Mouse (Mus musculus) limb, embryonic 15.5 days (tissue): ENCODE data around the gene Olfr1466. TPM values are rescaled to one million over a fixed set of nuclear protein-coding genes. Genes with fewer than 3 reads are reported as not detected.

Source experiments
- ATAC-seq: fragments of 200-750 bp; cut with Nextera tagmentation; 2 replicates; pipeline ENCODE4 v1.8.0; 2017; ENCODE audit warnings: low read depth, moderate TSS enrichment; ENCODE audit not compliant: insufficient number of reproducible peaks, low FRiP score, low TSS enrichment
- H3K27ac ChIP-seq: fragments of 300-500 bp; sonication (generic); 2 replicates; pipeline ENCODE4 v1.5.1; 2015; ENCODE audit warnings: moderate library complexity, mild to moderate bottlenecking, inconsistent platforms
- H3K27me3 ChIP-seq: fragments of 300-500 bp; sonication (generic); 2 replicates; pipeline ENCODE4 v1.6.1; 2015; ENCODE audit warnings: inconsistent platforms
- H3K36me3 ChIP-seq: fragments of 300-500 bp; sonication (generic); 2 replicates; pipeline ENCODE4 v1.6.1; 2015; ENCODE audit warnings: inconsistent platforms
- H3K4me1 ChIP-seq: fragments of 300-500 bp; sonication (generic); 2 replicates; pipeline ENCODE4 v1.6.1; 2015; ENCODE audit warnings: inconsistent platforms
- H3K4me2 ChIP-seq: fragments of 300-500 bp; sonication (generic); 2 replicates; pipeline ENCODE4 v1.6.1; 2015; ENCODE audit warnings: mild to moderate bottlenecking, inconsistent platforms
- H3K4me3 ChIP-seq: fragments of 300-500 bp; sonication (generic); 2 replicates; pipeline ENCODE4 v1.5.1; 2015; ENCODE audit warnings: mild to moderate bottlenecking, inconsistent platforms
- H3K9ac ChIP-seq: fragments of 300-500 bp; sonication (generic); 2 replicates; pipeline ENCODE4 v1.6.1; 2015; ENCODE audit warnings: inconsistent platforms
- H3K9me3 ChIP-seq: fragments of 300-500 bp; sonication (generic); 2 replicates; pipeline ENCODE4 v1.6.1; 2016; ENCODE audit warnings: inconsistent platforms
- WGBS: fragments of 180-500 bp; shearing (Covaris S2); methylation state at CpG from one replicate; pipeline ENCODE4 v1.1.7; 2015; 5-methylcytosine and 5-hydroxymethylcytosine counted together
- polyA plus RNA-seq: library from polyadenylated mRNA; unstranded; fragments of >200 nt; fragmentation: Nextera tagmentation; extraction: Ambion mirVana; gene quantifications from 2 replicates; pipeline ENCODE4 v1.2.1, GENCODE M21; 2015

The Olfr1466 gene
- not detected in 2 replicates for polyA plus RNA-seq

- H3K9me3 ChIP-seq = no peaks in the 10 kb centered on the region
- H3K27me3 ChIP-seq = no peaks in the 10 kb centered on the region
- no peak within 1 kb of the TSS for H3K4me3 ChIP-seq
- 87% methylated on average over 2 of the region's 2 CpGs for WGBS
- H3K4me1 ChIP-seq = no peaks in the 10 kb centered on the region
- H3K36me3 ChIP-seq = no peaks in the 10 kb centered on the region
- no peak within 1 kb of the TSS for H3K27ac ChIP-seq
- no peak for ATAC-seq
- H3K4me2 ChIP-seq = no peak within 1 kb of the TSS
- no peak within 1 kb of the TSS for H3K9ac ChIP-seq
Observed at GRCm38 (mm10) chr19:13338562-13338961, at the start of gene Olfr1466. Gene Olfr1466 (plus strand): TSS chr19:13338862.

GRCm38 (mm10) chr19:13315441-13315840 is 23.2 kb upstream of the Olfr1466 start, which contains the start of gene Olfr1465:
Gene Olfr1465 (minus strand): TSS chr19:13315541.
- H3K27me3 ChIP-seq = no peaks in the 10 kb centered on the region
- H3K36me3 ChIP-seq = no peaks in the 10 kb centered on the region
- no peak within 1 kb of the TSS for H3K27ac ChIP-seq
- ATAC-seq = no peak
- no peaks in the 10 kb centered on the region for H3K9me3 ChIP-seq
- H3K4me1 ChIP-seq = no peaks in the 10 kb centered on the region
- H3K9ac ChIP-seq = no peak within 1 kb of the TSS
- no peak within 1 kb of the TSS for H3K4me3 ChIP-seq
- H3K4me2 ChIP-seq = no peak within 1 kb of the TSS

GRCm38 (mm10) chr19:13361936-13362335 is 23.3 kb downstream of the Olfr1466 start, which contains the start of gene Olfr1467:
Gene Olfr1467 (plus strand): TSS chr19:13362236.
- H3K36me3 ChIP-seq = no peaks in the 10 kb centered on the region
- no peak within 1 kb of the TSS for H3K4me2 ChIP-seq
- ATAC-seq = no peak
- no peaks in the 10 kb centered on the region for H3K27me3 ChIP-seq
- H3K27ac ChIP-seq = no peak within 1 kb of the TSS
- H3K9ac ChIP-seq = no peak within 1 kb of the TSS
- no peaks in the 10 kb centered on the region for H3K4me1 ChIP-seq
- H3K4me3 ChIP-seq = no peak within 1 kb of the TSS
- WGBS = 65% methylated on average over 2 of the region's 2 CpGs
- H3K9me3 ChIP-seq = no peaks in the 10 kb centered on the region

Other genes with a start within 250 kb of the Olfr1466 start
- not detected in 2 replicates for gene Olfr1457, start 241.0 kb upstream of the Olfr1466 start, polyA plus RNA-seq
- not detected in 2 replicates for gene Olfr1458, start 232.1 kb upstream of the Olfr1466 start, polyA plus RNA-seq
- gene Olfr1459, start 189.3 kb upstream of the Olfr1466 start, polyA plus RNA-seq = not detected in 2 replicates
- gene Olfr1461, start 175.9 kb upstream of the Olfr1466 start, polyA plus RNA-seq = not detected in 2 replicates
- not detected in 2 replicates for gene Olfr1462, start 153.1 kb upstream of the Olfr1466 start, polyA plus RNA-seq
- not detected in 2 replicates for gene Olfr1463, start 107.5 kb upstream of the Olfr1466 start, polyA plus RNA-seq
- not detected in 2 replicates for gene Olfr1465, start 23.3 kb upstream of the Olfr1466 start, polyA plus RNA-seq
- not detected in 2 replicates for gene Olfr1467, start 23.4 kb downstream of the Olfr1466 start, polyA plus RNA-seq
- not detected in 2 replicates for gene Olfr1469, start 69.0 kb downstream of the Olfr1466 start, polyA plus RNA-seq
- gene Olfr1471, start 104.5 kb downstream of the Olfr1466 start, polyA plus RNA-seq = not detected in 2 replicates
- not detected in 2 replicates for gene Olfr1472, start 117.2 kb downstream of the Olfr1466 start, polyA plus RNA-seq
- not detected in 2 replicates for gene Olfr1474, start 130.7 kb downstream of the Olfr1466 start, polyA plus RNA-seq
- gene Olfr1475, start 141.3 kb downstream of the Olfr1466 start, polyA plus RNA-seq = not detected in 2 replicates
- gene Olfr1477, start 161.7 kb downstream of the Olfr1466 start, polyA plus RNA-seq = not detected in 2 replicates
- not detected in 2 replicates for gene Olfr1480, start 189.1 kb downstream of the Olfr1466 start, polyA plus RNA-seq
- gene Olfr1484, start 244.6 kb downstream of the Olfr1466 start, polyA plus RNA-seq = not detected in 2 replicates